Mouse (Mus musculus) lung, postnatal 14 days (tissue): ENCODE measurements at regions not wholly inside any gene's neighbourhood (a gene's known extent, or its start where the extent isn't known, plus 50 kb on each side); places are given as distances from the start of the nearest gene placed in this dataset.

ENCODE experiments used
- DNase-seq: peaks from one replicate; pipeline ENCODE4 v3.0.0; 2021

DNA sequence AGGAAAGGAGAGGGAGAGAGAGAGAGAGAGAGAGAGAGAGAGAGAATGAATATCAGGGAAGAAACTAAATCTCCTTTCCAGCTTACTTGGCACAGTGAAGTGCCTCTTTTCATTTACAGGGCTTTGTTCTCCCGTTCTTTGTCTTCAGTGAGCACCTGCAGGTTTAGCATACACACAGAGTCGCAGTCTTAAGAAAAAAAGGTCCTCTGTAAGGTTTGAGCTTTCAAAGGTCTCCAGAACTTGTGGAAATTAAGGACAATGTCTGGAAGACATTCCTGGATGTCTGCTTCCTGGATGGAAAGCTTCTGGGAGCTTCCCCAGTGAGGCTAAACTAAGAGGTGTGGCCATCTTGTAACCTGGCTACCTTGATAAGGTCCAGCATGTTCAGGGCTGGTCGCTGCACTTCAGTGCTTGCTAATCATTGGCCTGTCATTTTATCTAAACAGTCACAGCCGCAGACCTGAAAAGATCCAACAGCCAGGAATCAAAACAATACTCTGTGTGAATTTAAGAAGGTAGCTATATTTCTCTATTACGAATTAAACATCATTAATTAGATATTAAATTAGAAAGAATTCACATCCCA lies 113.1 kb upstream of the Ralgapa2 start:
- DNase-seq, result no peak

DNA sequence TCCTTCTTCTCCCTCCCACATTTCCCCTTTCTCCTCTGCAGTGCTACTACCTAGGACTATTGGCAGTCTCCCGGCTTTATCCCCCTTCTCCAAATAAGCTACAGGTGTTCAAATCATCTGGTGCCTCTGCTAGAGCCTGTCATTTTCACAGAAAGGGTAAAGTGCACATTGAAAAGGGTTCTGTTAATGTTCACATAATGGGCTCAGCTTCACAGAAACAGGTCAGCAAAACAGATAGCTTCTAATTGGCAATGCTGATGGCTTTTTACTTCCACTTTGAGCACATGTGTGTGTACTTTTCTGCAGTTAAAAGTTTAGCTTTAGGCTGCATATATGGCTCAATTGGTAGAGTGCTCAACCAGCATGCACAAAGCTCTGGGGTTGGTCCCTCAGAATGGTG lies 114.4 kb upstream of the Ralgapa2 start:
- DNase-seq, result no peak

DNA sequence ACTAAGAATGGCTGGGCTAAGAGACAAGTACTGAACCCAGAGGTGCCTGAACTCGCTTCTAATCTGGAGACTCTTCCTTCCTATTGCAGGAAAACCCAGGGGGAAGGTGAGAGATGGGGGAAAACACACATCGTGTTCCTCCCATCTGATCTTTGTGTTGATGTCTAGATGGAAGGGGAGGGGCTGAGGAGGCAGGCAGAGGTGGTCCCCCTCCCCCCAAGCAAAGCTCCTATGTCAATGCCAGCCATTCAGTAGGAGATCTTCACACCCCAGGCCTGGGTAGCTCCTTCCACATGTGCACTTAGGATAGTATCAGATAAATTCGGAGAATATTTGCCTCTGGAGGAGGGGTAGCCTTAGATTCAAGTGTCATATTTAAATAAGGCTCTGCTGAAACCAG lies 118.0 kb upstream of the Ralgapa2 start:
- no peak for DNase-seq

DNA sequence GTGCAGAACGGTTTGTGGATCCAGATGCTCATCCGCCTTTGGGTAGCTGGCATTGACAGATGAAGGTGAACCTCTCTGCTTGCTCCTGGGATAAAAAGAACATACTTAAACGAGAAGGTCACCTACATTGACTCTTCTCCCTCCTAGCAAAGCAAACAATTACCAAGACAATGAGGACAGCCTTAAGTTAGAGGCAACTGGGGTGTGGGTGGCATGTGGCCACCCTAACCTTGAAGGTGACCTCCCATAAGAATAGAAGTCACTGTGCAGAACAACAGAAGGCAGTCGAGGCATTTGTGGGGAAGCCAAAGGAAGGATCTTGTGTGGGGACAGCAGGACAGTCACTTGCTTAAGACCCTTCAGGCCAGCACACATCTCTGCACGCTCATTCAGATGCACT lies 119.0 kb upstream of the Ralgapa2 start:
- no peak for DNase-seq

DNA sequence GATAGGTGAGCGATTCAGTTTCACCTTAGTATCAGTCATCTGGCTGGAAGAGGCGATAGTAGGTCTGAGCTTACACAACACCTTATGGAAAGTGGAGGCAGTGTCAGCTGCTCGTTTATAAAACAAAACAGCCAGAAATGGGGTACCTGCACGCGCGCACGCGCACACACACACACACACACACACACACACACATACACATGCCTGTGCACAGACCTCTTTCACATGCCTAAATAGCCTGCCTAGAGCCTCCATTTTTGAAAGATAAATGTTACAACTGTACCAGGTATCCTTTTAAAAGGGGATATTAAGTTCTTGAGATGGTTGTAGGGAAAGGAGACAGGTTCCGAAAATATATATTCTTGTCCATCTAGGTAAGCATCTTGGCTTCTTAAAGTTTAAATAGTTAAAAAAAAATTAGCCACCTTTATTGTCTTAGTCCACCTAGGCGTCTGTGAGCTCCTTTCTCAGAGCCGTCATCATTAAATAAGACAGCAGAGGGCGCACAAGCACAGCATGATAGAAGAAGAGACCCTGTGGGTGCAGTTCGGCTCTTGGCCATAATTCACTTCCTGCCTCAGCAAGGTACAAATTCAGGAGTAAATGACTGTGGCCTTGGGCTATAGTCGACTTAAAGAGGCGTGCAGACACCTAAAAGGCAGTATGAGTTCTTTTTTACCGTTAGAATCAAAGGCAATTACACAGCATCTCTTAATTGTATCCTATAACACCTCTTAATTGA lies 121.4 kb upstream of the Ralgapa2 start:
- DNase-seq, result peak; percentile 78

DNA sequence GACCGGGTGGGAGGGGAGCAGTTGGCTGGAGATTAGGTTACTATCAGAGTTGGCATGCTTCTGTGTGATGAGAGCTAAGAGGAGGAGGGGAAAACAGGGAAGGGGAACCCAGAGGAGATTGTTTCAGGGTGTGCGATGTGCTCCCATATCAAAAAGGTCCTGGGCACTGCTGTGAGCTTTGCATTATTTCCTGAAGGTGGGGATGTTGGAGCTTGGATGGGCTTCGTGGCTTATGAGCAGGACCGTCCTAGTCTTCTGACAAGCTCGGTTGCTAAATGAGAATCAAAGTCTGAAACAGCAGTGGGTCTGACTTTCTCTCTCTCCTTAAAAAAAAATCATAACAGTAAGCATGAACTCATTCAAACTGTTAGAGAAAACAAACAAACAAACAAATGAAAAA lies 125.4 kb upstream of the Ralgapa2 start:
- DNase-seq, result no peak

DNA sequence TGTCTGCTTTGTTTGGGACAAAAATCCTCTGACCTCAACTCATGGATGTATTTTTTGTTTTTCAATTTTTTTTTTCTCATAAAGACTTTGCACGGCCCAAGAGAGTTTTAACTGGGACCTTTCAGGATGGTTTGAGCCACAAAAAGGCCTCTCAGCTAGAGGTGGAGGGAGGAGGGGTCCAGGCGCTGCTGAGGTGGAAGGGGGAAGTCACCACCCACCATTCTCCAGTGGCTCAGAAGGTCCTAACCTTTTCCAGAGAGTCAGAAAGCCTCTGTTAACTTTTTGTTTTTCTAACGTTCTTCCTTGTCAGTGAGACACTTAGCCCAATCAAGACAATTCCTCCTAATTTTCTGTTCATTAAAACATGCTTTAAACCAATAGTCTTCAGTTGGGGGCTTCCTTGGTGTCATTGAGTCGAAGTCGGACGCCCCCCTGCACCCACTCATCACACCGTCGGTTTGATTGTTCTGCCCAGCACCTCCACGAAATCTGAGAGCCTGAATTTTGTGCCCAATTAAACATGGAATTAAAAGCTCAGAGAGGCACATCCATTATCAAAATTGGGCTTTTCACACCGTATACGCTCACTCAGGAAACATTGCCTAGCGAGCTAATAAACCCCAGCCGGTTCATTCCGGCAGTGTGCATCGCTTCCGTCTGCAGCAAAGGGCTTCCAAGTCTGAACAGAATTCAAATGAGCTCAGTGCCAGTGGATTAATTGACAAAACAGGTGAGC lies 134.3 kb upstream of the Ralgapa2 start:
- DNase-seq, result no peak

DNA sequence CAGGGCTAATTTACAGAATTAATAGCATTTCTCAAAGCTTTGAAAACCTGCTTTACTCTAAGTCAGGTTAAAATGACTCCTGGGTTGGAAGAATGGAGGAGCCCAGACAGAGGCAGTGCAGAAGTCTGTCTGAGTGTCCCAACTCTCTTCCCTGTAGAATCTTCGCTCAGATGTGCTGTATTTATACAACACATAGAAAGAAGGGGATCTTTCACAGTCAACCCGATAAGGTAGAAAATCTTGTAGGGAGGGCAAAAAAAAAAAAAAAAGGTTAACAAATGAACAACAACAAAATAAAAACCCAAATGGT lies 134.8 kb upstream of the Ralgapa2 start:
- no peak for DNase-seq

DNA sequence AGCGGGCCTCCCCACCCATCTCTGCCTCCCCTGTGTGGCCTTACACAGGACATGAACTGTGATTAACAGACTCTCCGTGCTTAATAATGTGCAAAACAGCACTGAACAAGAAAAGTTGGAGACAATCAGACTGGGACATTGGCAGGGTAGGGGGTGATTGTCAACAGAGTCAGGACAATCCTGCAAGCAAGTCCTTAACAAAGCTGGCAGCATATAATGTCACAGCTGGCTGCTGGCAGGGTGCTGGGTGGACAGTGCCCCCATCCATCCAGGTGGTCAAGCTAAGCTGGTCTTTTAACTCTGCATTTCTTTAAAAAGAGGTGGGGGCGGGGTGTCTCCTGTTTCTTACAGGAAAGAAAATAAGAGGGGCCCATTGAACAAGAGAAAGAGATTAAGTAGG lies 149.2 kb upstream of the Ralgapa2 start:
- DNase-seq, result no peak

DNA sequence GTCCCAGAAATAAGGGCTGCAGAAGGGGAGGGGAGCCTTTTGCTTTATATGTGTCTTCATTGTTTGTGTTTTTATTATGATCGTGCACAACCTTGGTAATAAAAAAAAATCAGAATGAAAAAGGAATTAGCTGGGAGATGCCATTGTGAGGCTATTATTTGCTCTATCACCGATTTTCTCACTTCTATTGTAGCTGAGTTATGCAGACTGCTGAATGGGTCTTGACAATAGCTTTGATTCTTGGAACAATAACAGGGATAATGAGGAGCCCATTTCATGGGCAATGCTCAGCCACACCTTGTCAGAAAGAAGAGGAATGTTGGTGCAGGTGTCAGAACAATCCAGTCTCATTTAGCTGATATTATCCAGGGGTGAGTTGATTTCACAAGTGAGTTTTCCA lies 160.6 kb upstream of the Ralgapa2 start:
- DNase-seq, result no peak

DNA sequence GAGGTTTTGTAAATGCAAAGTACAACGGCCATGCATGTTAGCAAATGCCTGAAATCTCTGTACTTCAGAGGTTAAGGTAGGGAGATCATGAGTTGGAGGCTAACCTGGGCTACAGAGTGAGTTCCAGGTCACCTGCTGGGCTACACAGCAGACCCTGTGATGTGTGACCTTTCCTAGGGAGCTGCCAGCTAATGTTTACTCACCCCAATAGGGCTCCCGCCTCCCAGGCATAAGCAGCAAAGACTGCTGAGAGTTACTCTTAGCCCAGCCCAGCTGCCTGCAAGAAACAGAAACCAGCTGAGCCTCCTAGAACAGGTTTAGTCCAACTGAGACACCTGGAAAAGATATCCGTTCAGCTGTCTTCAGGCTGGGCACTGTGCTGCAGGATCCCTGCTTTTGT lies 169.8 kb upstream of the Ralgapa2 start:
- DNase-seq, result no peak

DNA sequence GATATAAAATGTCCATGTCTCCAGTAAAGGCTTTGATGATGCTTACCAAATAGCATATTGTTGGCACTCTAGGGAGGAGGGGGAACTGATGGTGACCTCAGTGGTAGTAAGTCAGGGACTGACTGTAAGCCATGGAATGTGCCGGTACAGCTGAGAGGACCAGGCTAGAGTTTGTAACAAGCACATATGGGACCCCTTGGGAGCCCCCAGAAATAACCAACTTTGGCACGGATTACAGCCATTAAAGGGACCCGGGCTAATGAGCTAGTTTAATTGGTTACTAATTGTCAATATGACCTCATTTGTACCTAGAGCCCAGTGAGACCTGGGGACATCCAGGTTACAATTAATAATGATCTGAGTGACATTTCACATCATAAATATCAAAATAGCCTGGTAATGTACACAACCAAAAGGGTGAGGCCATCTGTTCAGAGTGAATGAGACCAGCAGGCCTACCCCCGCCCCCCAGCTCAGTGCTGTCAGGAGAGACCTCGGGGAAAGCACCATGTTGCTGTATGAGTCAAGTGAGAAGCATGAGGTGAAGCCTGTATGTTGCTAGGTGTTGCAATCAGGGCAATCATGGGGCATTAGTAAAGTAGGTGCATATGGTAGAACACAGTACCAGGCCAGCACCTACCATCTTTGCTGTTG lies 169.7 kb upstream of the Kiz start:
- no peak for DNase-seq

DNA sequence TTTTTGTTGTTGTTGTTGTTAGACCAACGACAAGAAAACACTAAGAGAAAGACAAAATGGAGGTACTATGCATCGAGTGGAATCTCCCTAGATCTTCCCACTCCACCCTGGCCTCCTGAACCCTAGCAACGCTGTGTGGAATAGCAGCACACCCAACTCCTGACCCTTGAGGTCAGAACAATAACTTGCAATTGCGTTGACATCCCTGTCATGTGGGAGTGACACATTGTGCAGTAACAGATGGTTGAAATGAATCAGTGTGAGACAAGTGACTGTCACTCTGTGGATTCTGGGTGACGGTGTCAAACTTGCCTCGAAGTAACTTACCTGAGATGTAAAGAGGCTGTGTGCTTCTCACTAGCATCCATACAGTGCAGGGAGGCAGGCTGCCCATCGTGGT lies 167.1 kb upstream of the Kiz start:
- no peak for DNase-seq

DNA sequence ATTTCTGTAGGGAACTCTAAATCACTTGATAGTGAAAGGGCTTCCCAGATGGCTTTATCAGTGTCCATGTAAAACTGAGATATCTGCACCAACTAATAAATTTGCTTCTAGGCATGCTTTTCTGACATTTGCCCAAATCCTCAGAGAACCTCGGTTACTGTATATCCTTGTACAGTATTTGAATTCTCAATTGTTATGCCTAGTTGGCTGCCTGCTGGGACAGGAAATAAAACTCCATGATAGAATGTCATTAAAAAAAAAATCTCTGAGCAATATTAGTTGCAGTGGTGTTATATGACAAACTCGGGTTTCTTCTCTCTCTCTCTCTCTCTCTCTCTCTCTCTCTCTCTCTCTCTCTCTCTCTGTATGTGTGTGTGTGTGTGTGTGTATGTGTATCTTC lies 162.2 kb upstream of the Kiz start:
- DNase-seq, result no peak

DNA sequence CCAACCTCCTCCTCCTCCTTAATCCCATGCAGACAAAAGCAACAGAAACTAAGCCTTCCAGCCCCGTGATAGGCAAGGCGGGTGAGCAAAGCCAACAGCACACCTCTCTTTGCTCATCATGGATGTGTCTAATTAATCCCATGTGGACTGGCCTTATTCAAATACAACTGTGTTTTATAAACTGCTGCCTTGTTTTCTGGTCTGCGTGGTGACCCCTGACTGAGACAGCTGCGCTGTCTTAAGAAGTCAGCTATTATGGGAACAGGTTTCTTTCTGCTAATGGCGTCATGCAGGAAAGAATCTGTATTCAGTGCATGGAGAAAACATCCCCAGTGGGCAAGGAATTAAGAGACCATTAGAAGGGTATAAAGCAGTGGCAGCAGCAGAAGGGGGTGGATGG lies 161.6 kb upstream of the Kiz start:
- no peak for DNase-seq

DNA sequence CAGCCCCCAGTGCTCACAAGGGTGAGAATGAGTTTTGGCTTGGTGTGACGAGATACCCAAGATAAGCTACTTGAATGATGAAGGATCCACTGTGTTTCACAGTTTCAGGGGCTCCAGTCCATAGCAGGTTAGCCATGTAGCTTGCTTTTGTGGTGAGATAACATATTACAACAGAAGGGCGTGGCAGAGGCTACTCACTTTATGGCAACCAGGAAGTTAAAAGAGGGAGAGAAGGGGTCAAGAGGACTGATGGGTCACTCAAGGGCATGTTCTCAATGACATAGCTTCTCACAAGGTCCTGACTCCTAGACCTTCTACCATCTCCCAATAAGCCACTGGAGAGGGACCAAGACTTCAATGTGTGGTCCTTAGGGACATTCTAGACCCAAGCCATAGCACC lies 159.4 kb upstream of the Kiz start:
- no peak for DNase-seq

DNA sequence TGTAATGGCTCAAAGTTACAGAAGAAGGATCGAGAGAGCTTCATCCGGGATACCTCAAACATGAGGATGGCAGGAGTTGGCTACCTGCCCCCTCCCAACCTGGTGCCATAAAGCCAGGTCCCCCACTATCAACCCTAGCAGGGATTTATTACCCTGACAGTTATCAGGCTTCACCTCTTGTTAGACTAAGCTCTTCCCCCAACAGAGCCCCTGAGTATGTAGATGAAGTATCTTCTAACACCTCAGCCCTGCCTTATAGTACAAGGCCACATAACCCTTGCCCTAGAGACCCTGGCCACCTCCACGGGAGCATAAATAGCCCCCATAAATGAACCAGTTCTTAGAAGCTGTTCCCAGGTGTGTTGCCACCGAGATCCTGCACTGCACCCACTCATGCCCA lies 158.9 kb upstream of the Kiz start:
- no peak for DNase-seq

DNA sequence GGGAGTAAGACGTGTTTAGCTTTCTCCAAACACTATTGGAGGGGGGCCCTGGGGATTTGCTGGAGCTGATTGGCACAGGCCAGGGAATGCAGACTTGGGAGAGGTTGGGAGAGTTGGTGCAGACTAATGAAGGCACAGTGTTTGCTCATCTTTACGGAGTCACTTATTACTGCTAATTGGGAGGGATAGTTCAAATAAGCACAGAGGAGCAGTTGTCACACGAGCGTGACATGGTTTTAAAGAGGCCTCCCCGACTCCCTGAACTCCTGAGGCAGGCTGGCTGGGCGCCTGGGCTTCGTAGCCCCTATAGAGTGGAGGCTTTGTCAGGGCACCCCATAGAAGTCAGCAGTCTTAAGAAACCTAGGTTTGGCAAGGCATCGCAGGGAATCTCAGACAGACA lies 145.0 kb upstream of the Kiz start:
- no peak for DNase-seq

DNA sequence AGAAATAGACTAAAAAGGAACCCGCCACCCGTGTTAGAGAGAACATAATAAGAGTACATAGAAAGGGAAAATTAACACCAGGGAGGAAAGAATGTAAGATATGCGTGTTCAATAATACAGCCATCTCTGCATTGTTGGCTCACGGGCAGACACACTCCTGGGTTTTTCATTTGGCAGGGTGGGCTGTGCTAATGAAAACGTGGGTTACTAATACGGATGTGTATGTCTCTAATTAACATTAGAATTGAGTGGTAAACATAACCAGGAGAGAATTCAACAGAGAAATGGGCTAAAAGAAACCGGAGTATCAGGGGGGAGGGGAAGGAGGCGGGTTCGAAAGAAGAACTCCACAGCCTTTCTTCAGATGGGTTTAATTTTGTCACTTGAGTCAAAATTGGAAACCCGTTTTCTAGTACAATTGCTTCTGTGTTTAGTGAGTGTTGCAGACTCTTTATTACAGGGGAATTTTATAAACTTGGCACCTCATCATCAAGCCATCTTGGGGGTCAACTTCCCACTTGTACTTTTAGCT lies 134.4 kb upstream of the Kiz start:
- DNase-seq, result no peak

DNA sequence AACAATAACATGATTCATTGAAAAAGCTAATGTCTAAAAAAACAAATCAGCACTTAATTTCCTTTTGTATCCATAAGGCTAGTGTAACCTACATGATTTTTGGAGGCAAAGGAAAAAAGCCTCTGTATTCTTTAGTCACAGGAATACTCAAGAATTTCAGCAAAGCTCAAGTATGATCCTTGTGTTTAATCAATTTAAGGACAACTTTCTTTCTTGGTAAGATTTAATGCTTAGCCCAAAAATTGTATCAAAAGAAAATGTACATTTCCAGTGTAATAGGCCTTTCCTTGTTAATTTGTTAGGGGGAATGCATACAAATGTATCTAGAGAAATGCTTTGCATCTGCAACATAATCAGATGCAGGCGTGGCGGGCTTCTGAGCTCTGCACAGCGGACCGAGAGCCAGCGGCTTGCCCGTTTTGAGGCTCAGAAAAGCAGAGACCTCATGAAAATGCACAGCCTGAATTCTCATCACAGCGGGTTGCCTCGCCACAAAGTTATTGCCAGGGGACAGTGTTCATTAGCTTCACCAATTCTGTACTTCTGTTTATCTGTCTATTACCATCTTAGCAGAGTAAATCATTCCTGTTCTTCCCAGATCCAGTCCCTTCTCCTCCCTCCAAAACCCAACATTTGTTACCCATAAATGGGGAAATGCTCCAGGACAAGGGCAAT lies 133.2 kb upstream of the Kiz start:
- DNase-seq, result no peak

DNA sequence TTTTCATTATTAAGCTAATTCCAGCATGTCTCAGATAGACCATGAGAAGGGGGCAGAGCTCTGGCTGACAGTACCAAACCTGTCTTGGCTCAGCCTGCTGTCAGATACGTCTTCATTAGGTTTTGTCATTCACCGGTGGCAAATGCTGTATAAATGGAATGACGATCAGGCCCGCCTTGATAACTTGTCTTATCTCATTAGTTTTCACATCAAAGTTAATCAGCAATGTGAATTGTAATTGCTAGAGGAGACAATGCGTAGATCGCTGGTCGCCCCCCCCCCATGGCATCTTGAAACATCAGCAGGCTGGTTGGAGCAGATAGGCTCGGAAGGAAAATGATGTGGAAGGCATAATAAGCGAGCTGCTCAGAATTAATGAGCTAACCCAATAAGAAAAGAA lies 132.5 kb upstream of the Kiz start:
- no peak for DNase-seq

DNA sequence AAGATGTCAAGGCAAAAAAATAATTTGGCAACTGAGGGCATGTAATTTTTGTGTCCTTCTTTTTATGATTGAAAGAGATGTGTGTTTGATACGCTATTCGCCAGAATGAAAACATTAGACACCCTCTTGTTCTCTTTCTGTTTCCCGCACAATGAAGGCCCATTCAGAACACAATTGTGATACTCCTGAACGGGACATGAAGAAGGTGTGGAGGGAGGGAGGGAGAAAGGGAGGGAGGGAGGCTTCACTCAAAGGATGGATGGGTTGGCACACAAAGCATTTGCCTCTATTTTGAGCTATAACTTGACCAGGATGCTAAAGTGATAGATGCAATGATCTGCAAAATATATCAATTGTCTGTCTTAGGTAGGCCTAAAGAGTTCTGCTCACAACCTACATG lies 132.0 kb upstream of the Kiz start:
- DNase-seq, result no peak

DNA sequence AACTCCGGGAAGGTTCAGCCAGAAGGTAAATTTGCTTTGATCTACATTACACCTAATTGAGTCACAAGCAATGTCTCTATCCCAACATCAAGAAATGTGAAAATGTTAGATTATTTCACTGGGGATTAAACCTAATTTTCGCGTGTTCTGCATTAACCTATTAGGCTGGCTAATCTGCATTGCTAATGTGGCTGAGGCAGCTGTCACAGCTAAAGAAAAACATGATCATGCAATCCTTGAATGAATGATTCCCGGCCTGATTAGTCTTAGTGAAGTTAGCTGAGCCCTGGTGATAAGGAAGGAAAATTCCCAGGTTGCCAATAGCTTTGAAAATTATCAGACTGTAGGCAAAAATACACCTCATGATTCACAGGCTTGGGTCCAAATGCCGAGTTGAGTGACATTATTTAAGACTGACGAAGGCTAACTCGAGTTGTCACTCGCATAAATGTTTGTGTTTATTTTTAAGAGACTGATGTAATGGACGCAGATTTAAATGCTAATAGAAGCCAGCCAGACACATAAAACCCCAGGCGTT lies 131.5 kb upstream of the Kiz start:
- no peak for DNase-seq
